Mouse (Mus musculus) G1E (cell line): ENCODE results near the gene Gsn. TPM values are rescaled to one million over a fixed set of nuclear protein-coding genes. Genes with fewer than 3 reads are reported as not detected.

Experiments used
- ATAC-seq: 2 replicates; pipeline ENCODE4 v1.8.0; 2016; ENCODE audit warnings: mild to moderate bottlenecking; ENCODE audit not compliant: insufficient number of reproducible peaks, poor library complexity, low FRiP score, severe bottlenecking; ENCODE audit errors: extremely low read depth
- DNase-seq: peaks from one replicate; pipeline ENCODE4 v3.0.0; 2012; ENCODE audit warnings: low spot score
- H3K27me3 ChIP-seq: 2 replicates; pipeline ENCODE4 v1.6.1; 2012; ENCODE audit warnings: mild to moderate bottlenecking, low read length, inconsistent platforms; ENCODE audit not compliant: insufficient read depth
- H3K36me3 ChIP-seq: replicated peaks from 2 replicates; pipeline ENCODE3; 2012; ENCODE audit warnings: mild to moderate bottlenecking, inconsistent platforms
- H3K4me1 ChIP-seq: 2 replicates; pipeline ENCODE4 v1.6.1; 2012; ENCODE audit warnings: low read depth, low read length, inconsistent platforms, mixed read lengths; ENCODE audit not compliant: insufficient read depth
- H3K4me3 ChIP-seq: 2 replicates; pipeline ENCODE4 v1.5.1; 2012; ENCODE audit warnings: low read depth, mild to moderate bottlenecking, inconsistent platforms, low read length, moderate library complexity, mixed read lengths
- H3K9me3 ChIP-seq: replicated peaks from 2 replicates; pipeline ENCODE4 v1.6.1; 2012; ENCODE audit warnings: inconsistent platforms
- CTCF ChIP-seq: IDR thresholded peaks from 2 replicates; pipeline ENCODE4 v1.5.1; 2012; ENCODE audit warnings: low read depth, low read length, inconsistent platforms, mixed read lengths
- GATA1 ChIP-seq: IDR thresholded peaks from 2 replicates; pipeline ENCODE4 v1.6.1; 2012; ENCODE audit warnings: borderline replicate concordance, low read length, inconsistent platforms, mixed read lengths
- GATA2 ChIP-seq: IDR thresholded peaks from 2 replicates; pipeline ENCODE4 v1.6.1; 2012; ENCODE audit warnings: low read depth, low read length, inconsistent platforms, borderline replicate concordance
- POLR2AphosphoS5 ChIP-seq: IDR thresholded peaks from 2 replicates; pipeline ENCODE4 v1.6.1; 2012; ENCODE audit warnings: low read depth, low read length, inconsistent platforms; ENCODE audit not compliant: insufficient replicate concordance
- TAL1 ChIP-seq: conservative IDR thresholded peaks from 2 replicates; pipeline ENCODE4 v1.6.1; 2012; ENCODE audit warnings: low read depth, low read length, inconsistent platforms, mixed read lengths
- polyA plus RNA-seq: library from polyadenylated mRNA; stranded (reverse); fragments of >175 nt; gene quantifications from 2 replicates; pipeline ENCODE4 v1.2.3, GENCODE M21; 2012
- total RNA-seq, 2 experiments: library from RNA; stranded (forward) in 1 of 2; stranded (reverse) in 1 of 2; fragments of 200-1000 nt in 1 of 2; fragments of >200 nt in 1 of 2; fragmentation: Nextera tagmentation in 1 of 2; gene quantifications; 2 replicates each; pipeline ENCODE4 v1.2.3; 2014 to 2017

Gsn gene
- total and polyA plus RNA-seq, 3 experiments, result 11.1 to 22.3 (median 18.3) TPM

GRCm38 (mm10) chr2:35272881-35273280, 16.7 kb downstream of the Gsn start:
- Histone ChIP-seq H3K4me1 (peaks cover 42% of the 10 kb centered on the region), H3K9me3 (no peaks in the 10 kb centered on the region), H3K4me3 (no peak overlapping the region), H3K36me3 (no peaks in the 10 kb centered on the region), H3K27me3 (peaks cover 23% of the 10 kb centered on the region)
- no peak for DNase-seq
- TF ChIP-seq CTCF (no peak), POLR2AphosphoS5 (no peak), GATA2 (no peak), GATA1 (no peak), TAL1 (no peak)
- no peak; the same call in 1 of the 2 replicates for ATAC-seq

GRCm38 (mm10) chr2:35273536-35273935, 17.4 kb downstream of the Gsn start:
- ATAC-seq (no peak), DNase-seq (no peak)
- H3K4me1 ChIP-seq, result peaks cover 40% of the 10 kb centered on the region
- H3K9me3 ChIP-seq, result no peaks in the 10 kb centered on the region
- H3K36me3 ChIP-seq, result no peaks in the 10 kb centered on the region
- peaks cover 29% of the 10 kb centered on the region for H3K27me3 ChIP-seq
- TF ChIP-seq POLR2AphosphoS5, result no peak
- TF ChIP-seq GATA2, result no peak
- TF ChIP-seq CTCF, result no peak
- TF ChIP-seq GATA1, result no peak
- no peak for TF ChIP-seq TAL1
- H3K4me3 ChIP-seq, result no peak overlapping the region

- Histone ChIP-seq H3K9me3 (no peaks in the 10 kb centered on the region), H3K27me3 (peaks cover 58% of the 10 kb centered on the region), H3K4me1 (peaks cover 8% of the 10 kb centered on the region), H3K36me3 (no peaks in the 10 kb centered on the region), H3K4me3 (no peak overlapping the region)
- no peak for DNase-seq
- no peak for ATAC-seq
- no peak for TF ChIP-seq POLR2AphosphoS5
- TF ChIP-seq GATA2, result no peak
- TF ChIP-seq CTCF, result no peak
- TF ChIP-seq TAL1, result no peak
- no peak for TF ChIP-seq GATA1
Measured at GRCm38 (mm10) chr2:35277686-35278085, 21.5 kb downstream of the Gsn start.

GRCm38 (mm10) chr2:35278371-35279210, 22.4 kb downstream of the Gsn start:
- no peak overlapping the region for H3K4me3 ChIP-seq
- DNase-seq (no peak), ATAC-seq (no peak)
- TF ChIP-seq CTCF, result no peak
- TF ChIP-seq TAL1, result no peak
- TF ChIP-seq GATA1, result no peak
- no peak for TF ChIP-seq POLR2AphosphoS5
- no peak for TF ChIP-seq GATA2
- H3K9me3 ChIP-seq, result no peaks in the 10 kb centered on the region
- H3K4me1 ChIP-seq, result no peaks in the 10 kb centered on the region; the same call in 1 of the 2 replicates
- peaks cover 66% of the 10 kb centered on the region for H3K27me3 ChIP-seq
- H3K36me3 ChIP-seq, result no peaks in the 10 kb centered on the region

- no peaks in the 10 kb centered on the region for H3K9me3 ChIP-seq
- ATAC-seq (no peak), DNase-seq (no peak)
- peaks cover 72% of the 10 kb centered on the region for H3K27me3 ChIP-seq
- H3K4me3 ChIP-seq, result no peak overlapping the region
- H3K4me1 ChIP-seq, result no peaks in the 10 kb centered on the region
- no peaks in the 10 kb centered on the region for H3K36me3 ChIP-seq
- no peak for TF ChIP-seq CTCF
- TF ChIP-seq POLR2AphosphoS5, result no peak
- TF ChIP-seq GATA1, result no peak
- no peak for TF ChIP-seq GATA2
- TF ChIP-seq TAL1, result no peak
Measured at GRCm38 (mm10) chr2:35280001-35280400, 23.8 kb downstream of the Gsn start.

GRCm38 (mm10) chr2:35282214-35282613, 26.0 kb downstream of the Gsn start:
- H3K4me3 ChIP-seq, result no peak overlapping the region
- no peaks in the 10 kb centered on the region for H3K9me3 ChIP-seq
- DNase-seq, result no peak
- TF ChIP-seq CTCF (no peak), GATA2 (no peak), POLR2AphosphoS5 (no peak), GATA1 (no peak), TAL1 (no peak)
- no peaks in the 10 kb centered on the region for H3K36me3 ChIP-seq
- peaks cover 88% of the 10 kb centered on the region for H3K27me3 ChIP-seq
- no peaks in the 10 kb centered on the region for H3K4me1 ChIP-seq
- ATAC-seq, result no peak
